Mouse (Mus musculus): Measurements from ENCODE around the gene Ccdc122. TPM values are rescaled to one million over a fixed set of nuclear protein-coding genes. Genes with fewer than 3 reads are reported as not detected.

The Ccdc122 gene
- polyA plus RNA-seq, 1 experiment from 2014 or later: 0.70 TPM

Other genes starting within 250 kb of the Ccdc122 start
- gene Lacc1, start 132 bp downstream of the Ccdc122 start, polyA plus RNA-seq (2015; fragmentation: Nextera tagmentation; extraction: Ambion mirVana): 2.5 and 3.8 TPM in 2 replicates
- gene Enox1, start 120.0 kb downstream of the Ccdc122 start, polyA plus RNA-seq (2015; fragmentation: Nextera tagmentation; extraction: Ambion mirVana): 45.7 and 46.2 TPM in 2 replicates